Mouse (Mus musculus) kidney, embryonic 16.5 days (tissue): ENCODE measurements around the gene Vmn1r165. TPM values are rescaled to one million over a fixed set of nuclear protein-coding genes. Genes with fewer than 3 reads are reported as not detected.
"Not testable (repeated sequence)": the region's sequence is repeated elsewhere in the genome, so short reads cannot be mapped to it uniquely, and the experiment has no call there.

ENCODE experiments used
- ATAC-seq: fragments of 200-750 bp; cut with Nextera tagmentation; 2 replicates; pipeline ENCODE4 v1.8.0; 2017; ENCODE audit warnings: moderate TSS enrichment; ENCODE audit not compliant: low FRiP score, low TSS enrichment
- H3K27ac ChIP-seq: fragments of 300-500 bp; sonication (generic); 2 replicates; pipeline ENCODE4 v1.5.1; 2014; ENCODE audit warnings: low read length
- H3K27me3 ChIP-seq: fragments of 300-500 bp; sonication (generic); 2 replicates; pipeline ENCODE4 v1.6.1; 2014; ENCODE audit warnings: low read length, control low read depth, mixed read lengths; ENCODE audit not compliant: insufficient read depth
- H3K36me3 ChIP-seq: fragments of 300-500 bp; sonication (generic); 2 replicates; pipeline ENCODE4 v1.6.1; 2014; ENCODE audit warnings: low read length, control low read depth, mixed read lengths; ENCODE audit not compliant: insufficient read depth
- H3K4me1 ChIP-seq: fragments of 300-500 bp; sonication (generic); 2 replicates; pipeline ENCODE4 v1.6.1; 2014; ENCODE audit warnings: low read length, control low read depth, mixed read lengths; ENCODE audit not compliant: insufficient read depth
- H3K4me2 ChIP-seq: fragments of 300-500 bp; sonication (generic); replicated peaks from 2 replicates; pipeline ENCODE4 v1.6.1; 2014; ENCODE audit warnings: low read depth, low read length
- H3K4me3 ChIP-seq: fragments of 300-500 bp; sonication (generic); 2 replicates; pipeline ENCODE4 v1.5.1; 2014; ENCODE audit warnings: mild to moderate bottlenecking, low read length
- H3K9ac ChIP-seq: fragments of 300-500 bp; sonication (generic); replicated peaks from 2 replicates; pipeline ENCODE4 v1.6.1; 2014; ENCODE audit warnings: low read length
- H3K9me3 ChIP-seq: fragments of 300-500 bp; sonication (generic); 2 replicates; pipeline ENCODE4 v1.6.1; 2016; ENCODE audit warnings: low read length, control low read depth
- WGBS: fragments of 180-500 bp; shearing (Covaris S2); extraction: QIAGEN DNeasy Blood & Tissue Kit; methylation state at CpG from one replicate; pipeline ENCODE4 v1.1.7; 2014; 5-methylcytosine and 5-hydroxymethylcytosine counted together
- polyA plus RNA-seq: library from polyadenylated mRNA; unstranded; fragments of >200 nt; fragmentation: Nextera tagmentation; extraction: Ambion mirVana; gene quantifications from 2 replicates; pipeline ENCODE4 v1.2.1, GENCODE M21; 2015

The Vmn1r165 gene
- not detected in 2 replicates for polyA plus RNA-seq

GRCm38 (mm10) chr7:23217032-23217431, at the start of gene Vmn1r165:
Vmn1r165 (plus strand) TSS chr7:23217332.
- H3K4me2 ChIP-seq, H3K9me3 ChIP-seq, H3K4me3 ChIP-seq, H3K27me3 ChIP-seq, ATAC-seq, H3K4me1 ChIP-seq, H3K27ac ChIP-seq, H3K36me3 ChIP-seq, H3K9ac ChIP-seq: not testable (repeated sequence)
- WGBS = no CpG with 5 or more reads among the region's 3 CpGs

DNA sequence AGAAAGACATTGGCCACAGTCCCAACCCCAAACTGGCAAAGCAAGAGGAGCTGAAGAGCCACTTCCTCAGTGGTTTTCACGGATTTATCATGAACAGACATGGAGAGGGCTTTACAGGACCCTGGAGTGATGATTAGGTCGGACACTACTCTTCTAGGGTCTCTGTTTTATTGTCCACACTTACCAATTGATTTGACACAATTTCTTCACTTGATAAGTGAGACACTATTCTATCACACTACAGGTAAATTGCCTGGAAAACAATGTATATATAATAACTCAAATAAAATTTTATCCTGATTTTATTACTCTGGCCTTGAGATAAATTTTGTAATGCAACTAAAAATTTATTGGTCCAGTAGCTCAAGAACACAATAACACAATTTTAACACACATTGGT, 34.5 kb downstream of the Vmn1r165 start, which contains the start of gene Vmn1r166:
Gene Vmn1r166, minus strand, starts transcription at position 101 of the 400 bp plus-strand sequence.
- not testable (repeated sequence) for H3K36me3 ChIP-seq, H3K27me3 ChIP-seq, H3K4me1 ChIP-seq, H3K4me3 ChIP-seq, ATAC-seq, H3K9ac ChIP-seq, H3K9me3 ChIP-seq, H3K4me2 ChIP-seq, H3K27ac ChIP-seq
- no CpG with 5 or more reads among the region's 2 CpGs for WGBS

Other genes starting within 250 kb of the Vmn1r165 start
- gene Gm4214, start 232.7 kb upstream of the Vmn1r165 start, polyA plus RNA-seq = not detected in 2 replicates
- gene Gm4216, start 197.4 kb upstream of the Vmn1r165 start, polyA plus RNA-seq = not detected in 2 replicates
- not detected in 2 replicates for gene Vmn1r163, start 161.8 kb upstream of the Vmn1r165 start, polyA plus RNA-seq
- gene Gm8720, start 149.9 kb upstream of the Vmn1r165 start, polyA plus RNA-seq = not detected in 2 replicates
- not detected in 2 replicates for gene Gm10662, start 72.9 kb upstream of the Vmn1r165 start, polyA plus RNA-seq
- gene Vmn1r166, start 34.4 kb downstream of the Vmn1r165 start, polyA plus RNA-seq = not detected in 2 replicates
- gene Gm6902, start 61.6 kb downstream of the Vmn1r165 start, polyA plus RNA-seq = not detected in 2 replicates
- gene Nlrp4e, start 83.9 kb downstream of the Vmn1r165 start, polyA plus RNA-seq = not detected in 2 replicates
- gene Nlrp5, start 168.6 kb downstream of the Vmn1r165 start, polyA plus RNA-seq = not detected in 2 replicates